Mouse (Mus musculus): ENCODE results near the gene Runx1.

- no peak for TF ChIP-seq POLR2A (IDR thresholded peaks at IDR 0.05; ENCODE audit: low read depth, low read length)
- no peak for TF ChIP-seq CTCF (conservative IDR thresholded peaks at IDR 0.05; ENCODE audit: insufficient read depth, insufficient read length, low read depth, low read length)
These were observed 42.6 kb upstream of the Runx1 start for GRCm38 (mm10) chr16:92868550-92868949.

Data from kidney, adult 2 months (tissue).